Mouse (Mus musculus) retina, adult 2 months (tissue): ENCODE data around the gene Tmem74b.

Experiments
- DNase-seq: peaks from one replicate; pipeline ENCODE4 v3.0.0-alpha.2; 2012; ENCODE audit warnings: low read depth, low spot score

Gene Tmem74b

DNA sequence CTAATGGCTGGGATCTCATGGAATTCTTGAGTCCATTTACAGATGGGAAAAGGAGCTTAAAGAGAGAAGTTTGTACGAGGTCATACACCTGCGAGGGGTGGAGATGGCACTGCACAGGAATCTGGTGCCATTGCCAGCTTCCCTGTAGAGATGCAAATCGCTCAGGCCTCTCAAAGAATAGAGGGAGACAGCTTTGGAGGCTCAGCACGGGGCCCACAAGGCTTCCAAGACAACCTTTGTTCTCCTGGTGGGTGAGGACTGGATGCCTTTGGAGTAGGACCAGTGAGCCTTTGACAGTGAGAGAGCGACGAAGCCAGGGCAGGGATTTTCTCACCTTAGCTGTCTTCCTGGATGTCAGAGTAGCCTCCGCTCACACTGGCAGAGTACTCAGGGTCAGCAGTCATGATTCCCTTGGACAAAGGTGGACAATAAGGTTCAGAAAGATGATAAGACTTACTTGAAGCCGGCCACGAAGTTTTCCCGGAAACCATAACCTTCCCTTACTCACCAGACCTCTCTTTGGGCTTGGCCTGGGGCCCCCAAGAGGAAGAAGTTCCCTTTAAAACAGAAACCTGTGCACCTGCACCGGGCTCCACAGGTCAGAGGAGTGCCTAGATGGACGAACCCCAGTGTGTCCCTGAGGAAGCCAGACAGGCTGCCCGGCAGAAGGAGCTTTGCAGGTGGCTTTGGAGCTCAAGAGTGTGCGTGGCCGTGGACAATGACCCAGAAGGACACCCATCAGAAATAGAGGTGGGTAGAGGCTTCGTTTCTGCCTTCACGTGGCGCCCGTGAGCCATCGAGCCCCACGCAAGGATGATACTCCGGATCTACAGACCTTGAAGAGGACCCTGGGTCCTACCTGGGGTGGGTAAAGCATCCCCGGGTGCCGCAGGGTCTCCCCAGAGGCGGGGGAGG, at the start of gene Tmem74b:
Gene Tmem74b, plus strand, starts transcription at position 778 of the 915 bp plus-strand sequence.
- no peak for DNase-seq

DNA sequence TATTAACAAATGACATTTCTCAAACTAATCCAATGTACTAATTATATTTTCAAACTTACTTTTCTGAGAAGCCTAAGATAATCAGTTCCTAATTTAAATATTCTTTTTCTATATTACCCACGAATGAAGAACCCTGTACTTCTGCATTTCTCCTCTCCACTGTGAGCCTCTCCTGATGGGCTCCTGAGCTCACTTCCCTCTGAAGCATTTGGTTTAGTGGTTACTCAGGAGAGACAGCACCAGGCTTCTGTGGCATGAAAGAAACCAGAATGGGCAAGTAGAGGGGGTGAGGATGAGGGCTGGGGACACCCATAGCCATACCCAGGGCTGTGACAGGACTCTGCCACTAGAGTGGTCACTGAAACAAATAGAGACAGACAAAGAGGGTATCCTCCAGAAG, 49.8 kb upstream of the Tmem74b start:
- DNase-seq = no peak

DNA sequence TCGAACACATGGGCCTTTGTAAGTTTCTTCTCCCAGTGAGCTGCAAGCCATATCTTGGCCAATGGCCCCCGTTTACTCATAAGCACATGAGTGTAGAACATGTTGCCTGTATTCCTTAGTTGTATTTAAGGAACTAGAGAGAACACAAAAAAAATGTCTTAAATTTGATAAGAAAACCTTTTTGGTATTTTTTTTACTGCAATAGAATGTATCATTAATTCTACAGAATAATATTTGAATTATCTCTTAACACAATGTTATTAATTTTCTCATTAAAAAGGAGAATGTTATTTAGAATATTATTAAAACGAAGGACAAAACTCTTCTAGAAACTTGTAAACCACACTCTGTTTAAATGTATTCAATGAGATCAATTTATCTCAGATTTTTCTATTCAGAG, 33.4 kb upstream of the Tmem74b start, which contains the start of gene Rad21l:
Gene Rad21l, minus strand, starts transcription at position 101 of the 400 bp plus-strand sequence.
- no peak for DNase-seq

DNA sequence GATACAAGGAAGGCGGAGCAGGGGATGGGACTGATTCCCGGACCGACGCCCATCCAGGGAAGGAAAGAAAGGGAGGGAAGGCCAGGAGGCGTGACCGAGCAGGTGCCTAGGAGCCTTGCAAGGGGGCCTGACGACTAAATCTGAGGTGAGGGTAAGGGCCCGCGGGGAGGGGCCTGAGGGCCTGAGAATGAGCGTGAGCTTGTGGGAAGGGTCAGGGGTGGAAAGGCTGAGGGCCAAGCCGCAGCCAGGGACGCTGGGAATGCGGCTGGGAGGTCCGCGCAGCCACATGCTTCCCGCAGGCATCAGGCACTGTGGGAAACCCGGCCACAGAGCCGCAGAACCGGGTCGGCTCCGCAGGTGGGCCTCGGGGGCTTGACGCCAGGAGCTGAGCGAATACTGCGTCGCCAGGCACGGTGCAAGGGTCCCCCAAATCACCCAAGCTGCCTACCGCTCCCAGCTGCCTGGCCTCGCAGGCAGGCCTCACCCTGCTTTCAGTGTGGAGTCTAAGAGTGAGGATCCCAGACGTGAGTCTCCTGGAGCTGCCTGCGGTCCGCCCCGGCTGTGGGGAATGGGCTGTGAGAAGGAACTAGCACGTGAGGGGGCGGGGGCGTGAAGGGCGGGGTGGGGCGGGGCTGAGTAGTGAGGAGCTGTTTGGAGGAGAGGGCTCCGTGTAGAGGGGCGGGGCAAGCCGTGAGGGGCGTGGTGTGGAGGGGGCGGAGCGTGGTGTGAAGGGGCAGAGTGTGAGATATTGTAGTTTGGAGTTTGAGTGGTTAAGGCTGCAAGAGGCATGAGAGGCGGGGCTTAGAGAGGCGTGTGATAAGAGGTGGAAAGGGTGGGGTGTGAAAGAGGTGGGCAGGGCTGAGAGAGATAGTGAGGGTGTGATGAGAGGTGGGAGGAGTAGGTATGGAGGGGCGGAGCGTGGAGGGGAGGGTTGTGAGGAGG, 31.5 kb upstream of the Tmem74b start:
- no peak for DNase-seq

DNA sequence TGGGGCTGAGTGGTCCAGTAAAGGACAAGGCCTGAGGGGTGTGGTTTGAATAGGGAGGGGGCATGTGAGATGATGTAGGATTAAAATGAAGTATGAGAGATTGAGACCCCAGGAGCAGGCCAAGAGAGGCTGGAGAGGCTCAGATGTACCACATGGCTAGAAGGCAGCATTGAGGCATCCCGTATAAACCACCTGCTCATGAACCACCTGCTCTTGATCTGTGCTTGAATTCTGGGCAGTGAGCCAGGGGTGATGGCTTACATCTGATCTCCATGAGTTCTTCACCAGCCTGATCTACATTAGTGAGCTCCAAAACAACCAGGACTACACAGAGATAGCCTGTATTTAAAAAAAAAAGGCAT, 30.9 kb upstream of the Tmem74b start:
- DNase-seq = no peak

DNA sequence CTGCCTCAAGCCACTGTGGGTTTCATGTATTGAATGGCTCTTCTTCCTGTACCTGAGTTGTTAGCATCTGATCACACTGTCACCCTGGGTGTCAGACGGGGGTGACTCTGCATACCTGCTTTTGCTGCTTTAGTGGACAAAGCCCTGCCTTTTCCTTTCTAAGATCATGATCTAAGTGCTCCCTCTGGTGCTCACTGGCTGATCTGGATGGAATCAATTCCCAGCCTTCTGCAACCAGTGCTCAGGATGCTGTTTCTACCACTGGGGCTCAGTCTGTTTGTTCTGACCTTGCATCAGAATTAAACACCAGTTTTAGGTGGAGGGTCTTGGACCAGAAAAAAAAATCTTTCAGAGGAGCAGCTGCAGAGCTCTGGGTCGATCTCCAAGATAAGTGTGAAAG, 25.6 kb upstream of the Tmem74b start:
- peak; percentile 8 for DNase-seq

DNA sequence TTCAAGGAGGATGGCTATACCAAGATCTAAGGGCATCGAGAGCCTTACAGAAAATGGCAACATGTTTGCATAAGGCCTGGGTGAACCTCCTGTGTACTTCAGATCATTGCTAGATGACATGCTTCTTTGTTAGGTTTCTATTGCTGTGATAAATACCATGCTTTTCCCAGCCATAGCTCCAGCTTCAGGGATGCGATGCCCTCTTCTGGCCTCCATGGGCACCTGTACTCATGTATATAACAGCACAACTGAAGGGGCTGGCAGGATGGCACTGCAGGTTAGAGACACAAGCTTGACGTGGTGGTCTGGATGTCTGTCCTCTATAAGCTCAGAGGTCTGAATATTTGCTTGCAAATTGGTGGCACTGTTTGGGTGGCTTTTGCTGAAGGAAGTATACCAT, 19.5 kb upstream of the Tmem74b start:
- no peak for DNase-seq

DNA sequence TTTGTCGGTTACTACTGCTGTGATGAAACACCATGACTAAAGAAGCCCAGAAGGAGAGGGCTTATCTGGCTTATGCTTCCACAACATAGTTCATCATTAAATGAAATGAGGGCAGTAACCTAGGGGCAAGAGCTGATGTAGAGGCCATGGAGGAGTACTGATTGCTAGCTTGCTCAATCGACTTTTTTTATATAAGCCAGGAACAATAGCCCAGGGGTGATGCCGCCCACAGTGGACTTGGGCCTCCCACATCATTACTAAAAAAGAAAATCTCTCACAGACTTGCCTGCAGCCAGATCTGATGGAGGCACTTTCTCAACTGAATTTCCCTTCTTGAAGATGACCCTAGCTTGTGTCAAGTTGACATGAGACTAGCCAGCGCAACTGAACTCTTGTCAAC, 18.8 kb upstream of the Tmem74b start:
- DNase-seq = no peak

DNA sequence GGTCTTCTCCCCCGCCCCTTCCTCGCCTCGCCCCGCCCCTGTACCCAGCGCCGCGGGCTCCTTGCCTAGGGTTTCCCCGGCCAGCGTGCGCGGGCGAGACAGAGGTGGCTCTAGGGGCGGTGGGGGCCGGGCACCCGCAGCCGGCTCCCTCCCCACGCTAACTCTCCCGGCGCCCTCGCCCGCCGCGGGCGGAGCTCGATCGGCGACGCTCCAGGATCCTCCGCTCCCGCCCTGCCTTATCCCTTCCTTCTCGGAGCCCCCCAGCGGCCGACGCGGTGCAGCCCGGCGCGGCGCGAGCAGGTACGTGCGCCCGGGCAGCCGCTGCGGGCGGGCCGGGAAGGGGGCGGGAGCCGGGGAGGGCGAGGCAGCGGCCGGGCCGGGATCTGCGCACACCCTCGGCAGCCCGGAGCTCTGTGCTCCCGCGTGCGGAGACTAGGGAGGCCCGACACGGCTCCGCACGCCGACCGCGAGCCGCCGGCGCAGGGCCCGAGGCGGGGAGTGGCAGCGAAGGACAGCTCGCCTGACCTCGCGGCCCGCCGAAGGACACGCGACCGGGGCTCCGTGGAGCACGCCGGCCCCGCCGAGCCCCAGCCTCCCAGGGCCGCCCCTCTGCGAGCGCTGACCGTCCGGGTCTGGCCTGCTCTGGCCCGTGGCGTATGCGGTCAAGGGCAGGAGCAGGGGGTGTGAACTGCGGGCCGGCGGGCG, 490 bp downstream of the Tmem74b start:
- DNase-seq = peak; percentile 29

DNA sequence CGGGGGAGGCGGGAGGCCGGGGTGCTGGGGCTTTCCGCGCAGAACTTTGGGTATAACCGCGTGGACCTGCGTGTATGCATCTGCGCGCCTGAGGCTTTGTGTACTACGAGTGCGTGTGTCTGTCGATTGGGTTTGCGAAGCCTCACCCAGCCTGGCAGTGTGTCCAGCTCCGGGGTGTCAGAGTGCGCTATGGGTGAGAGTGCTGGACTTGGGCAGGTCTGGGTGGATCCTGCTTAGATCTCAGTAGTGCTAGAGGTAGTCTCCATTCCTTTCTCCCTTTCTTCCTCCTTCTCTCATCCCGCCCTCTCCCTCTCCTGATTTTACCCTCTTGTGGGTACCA, 1.0 kb downstream of the Tmem74b start:
- no peak for DNase-seq

DNA sequence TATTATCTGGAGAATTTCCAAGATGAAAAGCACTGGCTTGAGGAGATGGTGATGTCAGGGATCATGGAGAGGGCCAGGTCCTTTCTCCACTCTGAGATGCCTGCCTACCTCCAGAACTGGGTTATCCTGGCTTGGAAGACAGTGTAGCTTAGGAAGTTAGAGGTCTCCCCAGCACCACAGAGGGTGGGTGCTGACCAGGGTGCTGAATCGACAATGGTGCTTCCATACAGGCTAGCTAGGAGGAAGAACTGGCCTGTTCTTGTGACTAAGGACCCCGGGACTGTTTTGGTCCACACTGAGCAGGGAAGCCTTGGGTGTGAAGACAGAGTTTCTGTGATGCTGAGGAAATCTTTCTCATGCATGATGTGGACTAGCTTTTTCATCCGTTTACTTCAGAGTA, 10.8 kb downstream of the Tmem74b start:
- no peak for DNase-seq

DNA sequence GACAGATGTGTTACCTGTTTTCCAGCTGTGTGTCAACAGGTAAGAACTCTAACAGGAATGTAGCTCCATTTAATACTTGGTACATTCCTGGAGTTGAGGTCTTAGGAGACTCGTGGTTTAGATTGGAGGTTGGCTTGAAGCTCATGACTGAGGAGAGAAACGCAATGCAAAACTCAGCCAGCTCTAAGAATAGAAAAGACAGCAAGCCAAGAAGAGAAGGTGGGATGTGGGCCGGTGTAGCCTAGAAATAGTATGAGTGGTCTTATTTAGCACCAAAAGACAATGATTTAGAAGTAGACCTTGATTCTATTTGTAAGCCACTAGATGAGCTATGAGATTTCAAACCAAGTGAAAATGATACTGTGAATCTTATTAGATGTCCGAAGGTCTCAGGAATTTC, 13.7 kb downstream of the Tmem74b start:
- no peak for DNase-seq

DNA sequence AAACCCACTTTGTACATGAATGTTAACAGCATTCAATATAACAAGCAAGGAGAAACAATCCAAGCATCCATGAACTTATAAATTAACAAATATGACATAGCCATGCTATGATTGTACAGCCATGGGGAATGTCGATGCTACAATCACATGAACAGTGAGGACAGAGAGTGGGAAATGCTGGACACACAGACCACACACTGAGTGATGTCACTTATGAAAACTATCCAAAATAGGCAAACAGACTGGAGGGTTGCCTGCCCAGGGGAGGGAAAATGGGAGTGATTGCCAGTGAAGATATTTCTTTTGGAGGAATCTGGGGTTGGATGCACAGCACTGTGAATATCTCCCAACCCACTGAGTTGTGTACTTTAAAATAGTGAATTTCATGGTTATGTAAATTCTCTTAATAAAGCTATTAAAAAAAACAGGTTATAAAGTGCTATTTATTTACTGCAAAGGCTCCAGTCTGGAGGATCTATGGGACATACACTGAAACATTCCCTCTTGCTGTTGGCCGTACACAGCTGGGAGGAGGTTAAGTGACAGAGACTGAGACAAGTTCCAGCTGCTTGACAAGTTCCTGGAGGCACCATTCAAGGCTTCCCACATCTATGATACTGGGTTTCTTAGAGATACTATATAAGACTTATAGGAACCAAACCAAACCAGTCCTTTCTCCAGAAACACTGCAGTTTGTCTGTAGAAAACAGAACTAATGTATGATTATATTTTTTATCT, 14.7 kb downstream of the Tmem74b start:
- no peak for DNase-seq

DNA sequence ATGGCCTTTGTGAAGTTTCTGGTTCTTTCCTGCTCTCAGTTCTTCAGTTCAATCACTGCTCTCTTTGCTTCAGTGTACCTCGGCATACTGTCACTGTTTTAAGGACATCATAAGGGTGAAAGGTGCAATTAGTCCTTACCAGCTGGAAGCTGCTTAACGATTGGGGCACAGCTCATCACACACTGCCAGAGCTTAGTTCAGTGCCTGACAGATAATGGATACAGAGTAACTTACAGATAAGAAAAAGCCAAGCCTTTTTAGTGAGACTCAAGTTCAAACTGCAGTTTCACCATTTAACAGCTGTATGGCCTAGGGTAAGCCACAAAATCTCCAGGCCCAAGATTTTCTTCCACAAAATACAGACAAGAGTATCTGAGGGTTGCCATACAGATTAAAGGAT, 22.3 kb downstream of the Tmem74b start:
- DNase-seq = no peak

DNA sequence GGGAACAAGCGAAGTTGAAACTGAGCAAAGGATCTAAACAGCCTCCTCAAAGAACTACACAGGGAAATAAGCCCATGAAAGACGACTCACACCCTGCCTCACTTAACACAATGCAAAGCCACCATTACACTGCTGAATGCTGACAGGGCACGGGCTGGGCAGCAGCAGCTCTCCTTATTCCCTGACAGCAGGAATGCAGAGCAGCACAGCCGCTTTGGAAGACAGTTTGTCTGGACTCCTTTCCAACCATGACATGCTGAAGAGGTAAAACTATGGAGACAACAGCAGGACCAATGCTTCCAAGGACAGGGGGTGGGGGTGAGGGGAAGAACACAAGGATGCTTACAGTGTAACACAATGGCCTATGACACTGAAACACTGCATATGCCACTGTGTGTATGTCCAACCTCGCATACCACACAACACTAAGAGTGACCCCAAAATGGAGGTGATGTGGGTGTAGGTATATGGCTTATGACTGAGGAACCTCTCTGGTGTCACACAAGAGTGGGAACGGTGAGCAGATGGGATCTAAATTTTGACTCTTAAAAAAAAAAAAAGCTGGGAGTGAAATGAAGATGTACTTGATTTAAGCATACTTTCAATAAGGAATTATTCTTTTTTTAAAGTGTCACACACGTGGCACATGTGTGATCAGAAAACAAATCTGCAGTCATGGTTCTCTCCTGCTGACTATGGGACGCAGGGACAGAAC, 31.5 kb downstream of the Tmem74b start:
- DNase-seq = no peak

DNA sequence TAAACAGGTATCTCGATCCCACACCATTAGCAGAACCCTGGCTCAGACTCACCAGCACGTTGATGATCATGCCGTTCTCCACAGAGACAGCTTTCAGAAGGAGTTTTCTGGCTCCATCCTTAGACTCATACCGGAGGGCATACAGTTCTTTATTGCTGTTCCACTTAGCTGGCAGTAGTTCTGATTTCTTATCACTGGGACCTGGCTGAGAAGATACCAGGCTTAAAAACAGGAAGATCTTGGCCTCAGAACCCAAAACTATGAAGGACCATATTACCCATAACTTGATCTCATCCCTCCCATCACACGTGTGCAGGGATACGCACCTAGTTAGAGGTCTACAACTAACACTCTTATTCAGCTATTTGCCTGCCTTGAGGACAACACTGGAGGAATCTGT, 33.6 kb downstream of the Tmem74b start:
- DNase-seq = no peak

DNA sequence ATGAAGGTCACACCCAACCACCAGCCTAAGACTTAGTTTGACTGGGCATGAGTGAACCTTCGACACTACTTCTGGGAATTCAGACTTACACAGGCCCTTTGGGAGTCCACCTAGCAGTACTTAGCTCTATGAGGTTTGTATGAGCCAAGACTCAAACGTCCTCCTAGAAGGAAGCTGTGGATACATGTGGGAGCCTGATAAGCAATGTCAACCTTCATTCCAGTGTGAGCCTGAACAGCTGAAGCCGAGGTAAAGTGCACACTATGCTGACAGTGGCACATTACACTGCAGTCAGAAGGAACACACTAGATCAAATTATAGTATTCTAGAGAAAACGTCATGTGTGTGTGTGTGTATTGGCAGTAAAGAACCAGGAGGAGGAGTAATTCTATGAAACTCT, 36.7 kb downstream of the Tmem74b start:
- no peak for DNase-seq

DNA sequence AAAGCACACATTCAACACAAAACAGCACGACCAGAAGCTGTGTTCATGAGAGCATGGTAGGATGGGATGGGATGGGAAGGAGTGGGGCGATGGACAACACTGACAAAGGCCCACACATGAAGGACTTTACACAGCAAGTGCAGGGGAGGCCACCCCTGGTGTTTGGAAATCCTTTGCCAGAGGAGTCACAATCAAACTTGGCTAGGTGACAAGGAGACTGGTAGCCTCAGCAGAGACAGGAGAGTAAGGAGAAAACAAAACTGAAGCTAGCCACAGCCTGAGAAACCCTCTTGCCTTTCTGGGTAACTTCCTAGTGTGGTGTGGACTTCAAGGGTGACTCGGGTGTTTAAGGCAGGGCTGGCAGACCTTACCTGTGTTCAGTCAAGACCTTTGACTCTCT, 37.3 kb downstream of the Tmem74b start:
- no peak for DNase-seq

DNA sequence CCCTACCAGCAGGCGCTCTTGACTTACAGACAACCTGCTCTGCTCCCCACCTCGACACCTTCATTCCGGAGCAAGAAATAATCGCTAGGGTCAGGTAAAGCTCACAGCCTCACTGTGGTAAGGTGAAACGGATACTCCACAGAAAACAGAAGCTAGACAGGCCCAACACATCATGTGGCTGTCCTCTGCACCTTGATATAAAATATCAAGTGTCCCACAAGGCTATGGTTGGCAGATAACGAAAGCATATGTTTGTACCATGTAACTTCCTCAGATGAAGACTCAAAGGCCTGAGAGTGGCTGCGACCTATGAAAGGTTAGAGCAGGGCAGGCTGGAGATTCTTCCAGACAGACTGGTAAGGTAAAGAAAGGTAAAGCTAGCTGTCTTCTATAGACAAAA, 37.7 kb downstream of the Tmem74b start:
- DNase-seq = no peak

DNA sequence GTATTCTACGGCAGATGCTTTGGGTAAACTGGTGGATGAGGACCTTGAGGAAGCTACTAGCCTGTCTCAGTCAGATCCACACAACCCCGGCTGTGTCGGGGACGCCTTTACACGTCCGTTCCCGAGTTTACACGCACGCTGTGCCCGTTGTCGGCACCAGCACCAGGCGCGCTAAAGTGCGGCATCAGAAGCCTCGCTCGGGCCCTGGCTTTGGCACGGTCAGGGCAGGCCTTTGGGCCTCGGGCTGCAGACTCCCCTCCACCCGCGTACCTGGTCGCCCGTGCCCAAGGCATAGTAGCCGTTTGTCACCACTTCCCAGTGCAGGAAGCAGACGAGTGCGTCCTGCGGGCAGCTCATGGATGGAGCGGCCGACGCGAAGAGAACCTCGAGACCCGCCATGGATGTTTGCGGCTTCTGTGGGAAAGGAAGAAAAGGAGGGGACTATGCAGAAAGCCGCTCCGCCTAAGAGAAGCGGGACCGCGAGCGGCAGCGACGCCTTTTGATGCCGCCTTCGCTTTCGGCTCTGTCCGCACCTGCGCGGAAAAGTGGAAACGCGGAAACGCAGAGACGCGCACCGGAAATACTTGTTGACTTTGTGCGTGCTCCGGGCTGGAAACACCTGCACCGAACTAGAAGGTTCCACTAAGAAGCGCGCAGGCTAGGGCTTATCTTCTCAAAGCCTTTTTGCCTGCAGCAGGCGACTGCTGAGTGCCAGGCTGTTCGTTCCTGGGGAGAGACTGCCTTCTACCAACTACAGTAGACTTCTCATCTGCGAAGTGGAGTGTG, 39.1 kb downstream of the Tmem74b start:
- DNase-seq = peak; percentile 90
